Mouse (Mus musculus) liver, adult 2 months (tissue): ENCODE measurements around the gene Zc3hc1.

ENCODE experiments used
- CTCF ChIP-seq: fragments of 200-500 bp; IDR thresholded peaks from 2 replicates; pipeline ENCODE4 v1.5.1; 2011; ENCODE audit warnings: low read depth, low read length, control low read depth
- POLR2A ChIP-seq: fragments of 200-500 bp; IDR thresholded peaks from 2 replicates; pipeline ENCODE4 v1.6.1; 2011; ENCODE audit warnings: low read length, control low read depth; ENCODE audit not compliant: insufficient read depth; ENCODE audit errors: extremely low read depth

DNA sequence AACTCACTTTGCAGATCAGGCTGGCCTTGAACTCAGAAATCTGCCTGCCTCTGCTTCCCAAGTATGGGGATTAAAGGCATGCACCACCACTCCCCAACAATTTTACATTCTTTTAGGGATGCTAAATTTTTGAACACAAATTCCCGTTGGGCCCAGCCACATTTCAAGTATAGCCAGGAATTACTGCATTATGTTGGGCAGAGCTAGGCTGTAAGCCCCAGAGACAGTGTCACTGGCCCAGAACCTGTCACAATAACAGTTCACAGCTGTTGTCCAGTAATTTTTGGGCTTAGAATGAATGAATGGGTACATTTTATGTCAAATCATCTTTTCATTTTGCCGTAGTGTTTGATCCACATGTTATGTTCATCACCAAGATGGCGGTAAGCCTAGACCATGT lies 45.6 kb upstream of the Zc3hc1 start:
- TF ChIP-seq CTCF (no peak), POLR2A (no peak)
